Mouse (Mus musculus) midbrain, postnatal 0 days (tissue): Measurements from ENCODE around the gene Smg5. TPM values are rescaled to one million over a fixed set of nuclear protein-coding genes. Genes with fewer than 3 reads are reported as not detected.
A peak's percentile ranks its signal among the peaks of the same experiment; 100 is the strongest.

Source experiments
- ATAC-seq: fragments of 200-750 bp; cut with Nextera tagmentation; 2 replicates; pipeline ENCODE4 v1.8.0; 2017; ENCODE audit warnings: moderate number of reproducible peaks, mild to moderate bottlenecking, moderate TSS enrichment, moderate library complexity; ENCODE audit not compliant: low FRiP score
- DNase-seq: peaks from one replicate; pipeline ENCODE4 v3.0.0-alpha.2; 2015; ENCODE audit warnings: low spot score
- H3K27ac ChIP-seq: fragments of 300-500 bp; sonication (generic); 2 replicates; pipeline ENCODE4 v1.5.1; 2014; ENCODE audit warnings: low read depth, mild to moderate bottlenecking, low read length, mixed read lengths
- H3K27me3 ChIP-seq: fragments of 300-500 bp; sonication (generic); 2 replicates; pipeline ENCODE4 v1.6.1; 2014; ENCODE audit warnings: low read length, control low read depth, mixed read lengths; ENCODE audit not compliant: insufficient read depth
- H3K36me3 ChIP-seq: fragments of 300-500 bp; sonication (generic); 2 replicates; pipeline ENCODE4 v1.6.1; 2014; ENCODE audit warnings: low read length, control low read depth, mixed read lengths; ENCODE audit not compliant: insufficient read depth
- H3K4me1 ChIP-seq: fragments of 300-500 bp; sonication (generic); 2 replicates; pipeline ENCODE4 v1.6.1; 2014; ENCODE audit warnings: mild to moderate bottlenecking, control low read depth, antibody characterized with exemption, low read length, mixed read lengths; ENCODE audit not compliant: insufficient read depth
- H3K4me2 ChIP-seq: fragments of 300-500 bp; sonication (generic); 2 replicates; pipeline ENCODE4 v1.6.1; 2014; ENCODE audit warnings: low read depth, mild to moderate bottlenecking, low read length, mixed read lengths; ENCODE audit not compliant: poor library complexity, severe bottlenecking
- H3K4me3 ChIP-seq: fragments of 300-500 bp; sonication (generic); 2 replicates; pipeline ENCODE4 v1.5.1; 2014; ENCODE audit warnings: low read depth, mild to moderate bottlenecking, low read length, moderate library complexity
- H3K9ac ChIP-seq: fragments of 300-500 bp; sonication (generic); replicated peaks from 2 replicates; pipeline ENCODE4 v1.6.1; 2014; ENCODE audit warnings: mild to moderate bottlenecking, low read length, moderate library complexity, mixed read lengths; ENCODE audit not compliant: poor library complexity, severe bottlenecking
- H3K9me3 ChIP-seq: fragments of 300-500 bp; sonication (generic); 2 replicates; pipeline ENCODE4 v1.6.1; 2016; ENCODE audit warnings: low read length, control low read depth
- CTCF ChIP-seq: IDR thresholded peaks from 2 replicates; pipeline ENCODE4 v1.5.1; 2016; ENCODE audit warnings: antibody characterized with exemption, mild to moderate bottlenecking
- WGBS: fragments of 180-500 bp; shearing (Covaris S2); extraction: QIAGEN DNeasy Blood & Tissue Kit; methylation state at CpG from one replicate; pipeline ENCODE4 v1.1.7; 2014; 5-methylcytosine and 5-hydroxymethylcytosine counted together
- polyA plus RNA-seq: library from polyadenylated mRNA; unstranded; fragments of >200 nt; fragmentation: Nextera tagmentation; extraction: Ambion mirVana; gene quantifications from 2 replicates; pipeline ENCODE4 v1.2.1, GENCODE M21; 2015
- total RNA-seq: library from RNA; depleted of rRNA; stranded (reverse); fragments of >200 nt; gene quantifications from 2 replicates; pipeline ENCODE4 v1.2.3, GENCODE M21; 2014

The Smg5 gene
- total and polyA plus RNA-seq, 2 experiments from 2014 or later: 49.4 to 86.7 TPM

DNA sequence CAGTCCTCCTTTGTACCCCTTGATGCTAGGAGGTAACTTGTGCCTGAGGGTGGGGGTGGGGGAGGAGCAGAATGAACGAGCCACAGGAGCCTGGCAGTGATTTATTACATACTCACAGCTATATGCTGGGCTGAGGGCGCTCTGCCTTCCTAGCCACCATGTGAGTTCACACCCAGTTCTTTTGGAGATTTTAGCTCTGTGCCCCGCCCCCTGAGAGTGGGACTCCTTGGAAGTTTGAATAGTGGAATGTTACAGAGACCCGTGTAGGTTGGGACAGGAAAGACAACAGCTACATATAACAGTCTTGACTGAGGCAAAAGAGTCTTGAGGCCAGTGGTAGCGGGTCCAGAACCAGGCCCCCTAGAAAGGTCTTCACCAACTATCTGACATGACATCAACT, 7.1 kb upstream of the Smg5 start:
- Histone ChIP-seq H3K4me2 (no peak overlapping the region), H3K4me3 (no peak overlapping the region), H3K27me3 (no peaks in the 10 kb centered on the region), H3K27ac (no peak overlapping the region), H3K9ac (no peak overlapping the region), H3K4me1 (peaks cover 6% of the 10 kb centered on the region), H3K9me3 (no peaks in the 10 kb centered on the region), H3K36me3 (peaks cover 17% of the 10 kb centered on the region)
- no peak for TF ChIP-seq CTCF
- WGBS: 86% methylated on average over 5 of the region's 5 CpGs
- DNase-seq (no peak), ATAC-seq (no peak)

DNA sequence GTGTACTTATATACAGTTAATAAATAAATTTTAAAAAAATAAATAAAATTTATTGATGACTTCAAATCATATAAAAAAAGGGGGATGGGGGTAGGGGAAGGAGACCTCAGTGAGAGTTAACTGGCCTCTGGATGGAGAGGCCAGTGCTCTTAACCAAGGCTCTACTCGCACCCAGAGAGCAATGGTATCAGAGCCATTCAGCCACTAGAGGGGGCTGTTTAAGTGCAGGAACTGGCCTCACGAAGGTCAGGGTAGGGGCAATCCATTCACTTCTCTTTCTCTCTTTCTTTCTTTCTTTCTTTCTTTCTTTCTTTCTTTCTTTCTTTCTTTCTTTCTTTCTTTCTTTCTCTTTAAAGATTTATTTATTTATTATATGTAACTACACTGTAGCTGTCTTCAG, 4.8 kb upstream of the Smg5 start:
- H3K4me1 ChIP-seq: peaks cover 3% of the 10 kb centered on the region; the same call in 1 of the 2 replicates
- H3K9ac ChIP-seq: no peak overlapping the region
- WGBS: 32% methylated on average over 2 of the region's 2 CpGs
- H3K36me3 ChIP-seq: peaks cover 17% of the 10 kb centered on the region
- no peaks in the 10 kb centered on the region for H3K27me3 ChIP-seq
- DNase-seq (no peak), ATAC-seq (no peak)
- peak; percentile 56 for TF ChIP-seq CTCF
- H3K27ac ChIP-seq: no peak overlapping the region
- H3K9me3 ChIP-seq: no peaks in the 10 kb centered on the region
- H3K4me2 ChIP-seq: no peak overlapping the region
- H3K4me3 ChIP-seq: no peak overlapping the region

DNA sequence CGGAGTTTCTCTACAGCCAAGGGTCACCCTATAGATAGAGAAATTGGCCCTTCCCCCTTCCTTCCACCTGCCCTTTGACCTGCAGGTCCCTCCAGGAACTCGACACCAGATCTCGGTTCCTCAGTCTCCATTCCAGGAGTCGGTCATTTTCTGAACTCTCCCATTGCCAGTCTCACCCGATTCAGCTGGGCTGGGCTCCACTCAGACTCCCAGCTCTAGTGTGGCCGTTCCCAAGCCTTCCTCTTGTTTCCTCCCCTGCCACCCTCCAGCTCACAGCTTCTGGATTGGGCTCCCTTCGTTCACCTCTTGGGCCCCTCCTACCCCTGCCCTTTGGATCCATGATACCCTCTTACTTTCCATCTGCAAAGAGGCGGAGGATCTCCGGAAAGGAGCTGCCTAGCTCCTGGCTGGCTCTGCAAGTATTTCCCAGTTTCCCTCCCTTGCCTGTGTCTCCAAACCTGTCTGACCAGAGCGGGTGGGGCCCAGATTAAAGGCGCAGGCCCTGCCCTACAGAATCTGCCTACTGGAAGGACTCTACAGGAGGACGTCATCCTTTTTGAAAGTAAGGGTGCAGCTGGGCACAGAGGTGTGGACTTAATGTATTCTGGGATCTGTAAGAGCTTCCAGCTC, 1.9 kb upstream of the Smg5 start:
- DNase-seq (no peak), ATAC-seq (no peak)
- H3K4me1 ChIP-seq: peaks cover 9% of the 10 kb centered on the region; the same call in 1 of the 2 replicates
- no peak overlapping the region for H3K4me3 ChIP-seq
- no peaks in the 10 kb centered on the region for H3K27me3 ChIP-seq
- WGBS: 63% methylated on average over 12 of the region's 12 CpGs
- H3K27ac ChIP-seq: no peak overlapping the region
- no peaks in the 10 kb centered on the region for H3K9me3 ChIP-seq
- peaks cover 8% of the 10 kb centered on the region for H3K36me3 ChIP-seq
- H3K4me2 ChIP-seq: no peak overlapping the region
- TF ChIP-seq CTCF: no peak
- H3K9ac ChIP-seq: no peak overlapping the region; the same call in 1 of the 2 replicates

DNA sequence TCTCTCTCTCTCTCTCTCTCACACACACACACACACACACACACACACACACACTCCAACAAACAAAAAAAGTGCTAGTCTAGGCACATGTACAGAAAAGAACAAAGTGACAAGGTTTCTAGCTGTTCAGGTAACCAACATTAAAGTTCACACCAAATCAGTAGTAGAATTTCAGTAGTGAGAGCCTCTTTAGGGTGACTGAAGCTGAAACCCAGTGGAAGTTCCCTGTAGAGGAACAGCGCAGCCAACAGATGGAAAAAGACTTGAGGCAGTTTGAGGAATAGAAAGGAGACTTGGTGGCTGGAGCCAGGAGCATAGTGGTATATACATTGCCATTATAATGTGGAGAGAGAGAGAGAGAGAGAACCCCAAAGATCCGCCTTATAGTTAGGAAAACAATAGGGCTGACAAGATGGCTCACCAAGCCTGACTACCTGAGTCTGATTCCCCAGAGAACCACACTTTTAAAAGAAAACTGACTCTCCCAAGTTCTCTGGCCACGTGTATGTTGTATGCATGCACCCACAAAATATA, 1.1 kb upstream of the Smg5 start:
- Histone ChIP-seq H3K27me3 (no peaks in the 10 kb centered on the region), H3K4me1 (peaks cover 9% of the 10 kb centered on the region; the same call in 1 of the 2 replicates), H3K4me2 (peak overlapping the region; percentile 56), H3K9ac (peak overlapping the region; percentile 93), H3K27ac (no peak overlapping the region), H3K4me3 (peak overlapping the region; percentile 78; the same call in 1 of the 2 replicates), H3K36me3 (no peaks in the 10 kb centered on the region), H3K9me3 (no peaks in the 10 kb centered on the region)
- no peak for TF ChIP-seq CTCF
- 37% methylated on average over 3 of the region's 3 CpGs for WGBS
- ATAC-seq (no peak), DNase-seq (no peak)

DNA sequence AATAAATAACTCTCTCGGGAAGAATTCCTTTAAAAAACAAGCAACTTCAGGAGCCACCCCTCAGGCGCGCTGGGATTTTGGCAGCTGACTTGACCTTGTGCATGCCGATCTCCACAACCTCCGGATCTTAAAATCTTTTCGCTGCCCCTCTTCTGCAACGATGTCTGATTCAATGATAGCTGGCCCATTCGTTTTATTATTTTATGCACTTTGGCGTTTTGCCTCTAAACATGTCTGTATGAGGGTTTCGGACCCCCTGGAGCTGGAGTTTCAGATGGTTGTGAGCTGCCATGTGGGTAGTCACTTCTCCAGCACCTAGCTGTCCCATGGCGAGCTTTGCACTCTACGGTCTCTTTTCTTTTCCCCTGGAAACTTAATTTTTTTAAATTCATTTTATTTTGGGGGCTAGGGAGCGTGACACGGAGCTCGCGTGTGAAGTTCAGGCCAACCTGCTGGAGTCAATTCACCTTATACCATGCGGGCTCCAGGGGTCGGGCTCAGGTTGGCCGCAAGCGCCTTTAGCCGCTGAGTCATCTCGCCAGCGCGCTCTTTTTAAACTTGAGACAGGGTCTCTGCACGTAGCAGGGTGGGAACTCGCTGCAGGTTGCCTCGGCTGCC, 515 bp upstream of the Smg5 start:
- peaks cover 9% of the 10 kb centered on the region; the same call in 1 of the 2 replicates for H3K4me1 ChIP-seq
- H3K27ac ChIP-seq: peak overlapping the region; percentile 90
- peak overlapping the region; percentile 93 for H3K9ac ChIP-seq
- WGBS: 2% methylated on average over 27 of the region's 27 CpGs
- no peaks in the 10 kb centered on the region for H3K27me3 ChIP-seq
- DNase-seq: no peak
- peak; percentile 51 for ATAC-seq
- H3K36me3 ChIP-seq: no peaks in the 10 kb centered on the region
- no peak for TF ChIP-seq CTCF
- H3K4me3 ChIP-seq: peak overlapping the region; percentile 78
- H3K4me2 ChIP-seq: peak overlapping the region; percentile 56
- H3K9me3 ChIP-seq: no peaks in the 10 kb centered on the region
